Mouse (Mus musculus): ENCODE results near the gene Utp14a. TPM values are rescaled to one million over a fixed set of nuclear protein-coding genes. Genes with fewer than 3 reads are reported as not detected.

Utp14a gene
- total RNA-seq, 2 experiments from 2014 or later = 16.1 to 18.8 TPM

DNA sequence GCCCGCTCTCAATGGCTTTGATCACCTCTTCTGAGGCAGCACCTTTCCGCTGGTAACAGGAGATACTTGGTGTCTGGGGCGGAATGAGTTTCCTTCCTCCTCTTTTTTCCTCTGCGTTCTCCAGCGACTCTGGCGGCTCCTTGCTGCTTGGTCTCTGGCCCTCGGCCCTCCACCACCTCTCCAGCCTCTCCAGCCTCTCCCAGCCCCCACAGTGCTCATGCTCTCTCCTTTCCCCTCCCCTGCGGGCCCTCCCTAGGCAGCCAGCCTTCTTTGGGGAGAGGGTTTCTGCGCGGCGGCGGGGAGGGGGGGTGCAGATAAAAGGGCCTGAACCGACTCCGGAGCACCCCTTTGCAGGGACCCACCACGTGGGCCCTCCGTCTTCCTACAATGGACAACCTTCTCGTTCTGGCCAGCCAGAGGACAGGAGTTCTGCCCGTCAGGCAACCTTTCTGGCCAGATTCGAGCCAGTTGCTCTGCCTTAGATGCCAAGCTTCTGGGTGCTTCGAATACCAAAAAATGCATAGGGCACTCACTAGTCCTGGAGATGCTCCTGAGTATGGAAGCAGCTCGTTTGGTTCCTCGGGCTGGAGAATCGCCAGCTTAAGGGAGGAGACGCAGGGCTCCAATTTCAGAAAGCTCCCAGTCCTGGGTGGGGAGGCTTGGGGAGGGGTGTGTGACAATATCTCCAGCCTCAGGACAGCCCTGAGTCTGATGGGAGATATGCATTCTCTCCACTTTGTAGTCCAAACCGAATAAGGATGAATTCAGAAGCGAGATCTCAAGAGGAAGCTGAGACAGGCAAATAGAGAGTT, 54.2 kb downstream of the Utp14a start:
- no peak for DNase-seq (ENCODE audit: extremely low spot score in 1 of 2, low spot score in 1 of 2)

GRCm38 (mm10) chrX:48311727-48312126, 55.1 kb downstream of the Utp14a start:
- DNase-seq (ENCODE audit: extremely low spot score in 1 of 2, low spot score in 1 of 2) = no peak

GRCm38 (mm10) chrX:48314530-48315079, 57.9 kb downstream of the Utp14a start:
- peak; percentile 20 to 21 for DNase-seq (ENCODE audit: extremely low spot score in 1 of 2, low spot score in 1 of 2)

DNA sequence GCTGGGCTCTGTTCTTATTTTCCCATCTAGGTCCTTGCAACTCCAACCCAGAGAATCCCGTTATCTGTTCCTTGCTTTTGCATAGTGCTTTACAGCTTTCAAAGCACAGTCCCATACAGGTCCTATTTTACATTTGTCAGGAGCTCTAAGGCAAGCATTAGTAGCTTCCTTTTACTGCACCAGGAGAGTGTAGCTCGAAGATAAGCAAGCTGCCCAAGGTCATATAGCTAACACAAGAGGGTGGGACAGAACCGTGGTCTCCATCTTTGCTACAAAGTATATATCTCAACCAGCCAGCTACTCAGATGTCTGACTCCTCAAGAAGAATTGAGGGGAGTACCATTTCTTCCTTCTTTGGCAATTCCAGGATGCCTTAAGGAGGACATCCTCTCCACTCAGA, 60.8 kb downstream of the Utp14a start:
- DNase-seq (ENCODE audit: extremely low spot score in 1 of 2, low spot score in 1 of 2) = no peak

DNA sequence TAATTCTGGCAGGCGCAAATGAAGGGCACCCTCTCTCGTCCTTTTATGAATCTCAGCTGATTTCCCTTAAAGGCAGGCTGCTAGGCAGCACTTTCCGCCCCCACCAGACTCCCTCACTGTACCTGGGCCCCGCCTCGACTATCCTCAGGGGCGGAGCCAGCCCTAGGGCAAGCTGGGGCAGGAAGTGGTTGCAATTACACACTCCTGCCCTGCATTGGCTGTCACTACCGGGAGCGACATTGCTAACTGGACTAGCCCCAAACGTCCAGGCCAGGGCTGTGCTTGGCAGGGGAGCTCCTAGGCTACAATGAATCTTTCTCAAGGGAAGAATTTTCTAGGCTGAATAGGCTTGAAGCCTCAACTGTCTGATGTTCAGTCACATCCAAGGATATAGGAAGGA, 61.5 kb downstream of the Utp14a start:
- no peak for DNase-seq (ENCODE audit: extremely low spot score in 1 of 2, low spot score in 1 of 2)

Other genes starting within 250 kb of the Utp14a start
- 10 to 100 TPM in 1 of 2 experiments, 1 to 10 TPM in 1; 9.6 to 16.7 TPM for gene Apln, start 222.0 kb upstream of the Utp14a start, total RNA-seq (2021)
- gene Xpnpep2, start 148.1 kb upstream of the Utp14a start, total RNA-seq (2021) = under 1 TPM; 0.35 to 0.59 TPM
- 1 to 10 TPM; 1.4 to 1.7 TPM for gene Sash3, start 110.4 kb upstream of the Utp14a start, total RNA-seq (2021)
- 10 to 100 TPM; 46.6 to 50.2 TPM for gene Zdhhc9, start 48.0 kb upstream of the Utp14a start, total RNA-seq (2021)
- gene Bcorl1, start 84.5 kb downstream of the Utp14a start, total RNA-seq (2021) = 10 to 100 TPM; 15.2 to 19.3 TPM
- gene Elf4, start 206.3 kb downstream of the Utp14a start, total RNA-seq (2021) = under 1 TPM; 0.47 to 0.73 TPM